26 mouse cellular contexts compared by ENCODE assay signal in the genomic region with DNA sequence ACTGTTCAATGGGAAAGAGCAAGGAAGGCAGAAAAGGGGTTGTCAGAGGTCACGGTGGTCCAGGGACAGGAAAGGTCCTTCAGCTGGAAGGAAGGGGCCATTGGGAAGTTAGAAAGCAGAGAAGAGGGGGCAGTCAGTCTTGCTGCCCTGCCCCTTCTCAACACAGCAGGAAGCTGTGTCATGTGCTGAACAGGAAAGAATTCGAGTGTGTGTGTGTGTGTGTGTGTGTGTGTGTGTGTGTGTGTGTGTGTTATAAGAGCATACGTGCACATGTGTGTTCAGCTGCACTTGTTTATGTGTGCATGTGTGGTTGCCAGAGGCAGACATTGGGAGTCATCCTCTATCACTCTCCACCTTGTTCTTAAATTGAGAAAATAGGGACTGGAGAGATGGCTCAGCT. TPM values are rescaled to one million over a fixed set of nuclear protein-coding genes. Genes with fewer than 3 reads are reported as not detected.
DNase-seq lines count a peak whose midpoint lies in the region; ATAC-seq and TF ChIP-seq lines count a peak whose summit lies in the region.
"Had no signal": no experiment of that assay in that cellular context is flagged by ENCODE, and none has a peak within 500 bp of the region (broad histone marks: within the 10 kb centered on the region; RNA-seq: fewer than 3 reads in every experiment).

No protein-coding gene starts in this region.

- no peaks in the 10 kb centered on the region for H3K36me3 ChIP-seq in splenic B cell, adult 2 months (ENCODE audit: control insufficient read depth, insufficient read depth, low read length, poor library complexity, severe bottlenecking)
- H3K36me3 ChIP-seq in midbrain, postnatal 0 days (ENCODE audit: insufficient read depth, low read length), result no peaks in the 10 kb centered on the region
- H3K36me3 ChIP-seq: embryonic facial prominence, embryonic 10.5 days; G1E; hindbrain, embryonic 13.5 days; liver, embryonic 15.5 days; midbrain, embryonic 10.5 days had no signal

- no peak overlapping the region for H3K4me3 ChIP-seq in midbrain, postnatal 0 days (ENCODE audit: low read depth, low read length)
- H3K4me3 ChIP-seq: embryonic facial prominence, embryonic 10.5 days; hindbrain, embryonic 13.5 days; left cerebral cortex, adult 2 months; liver, embryonic 15.5 days; midbrain, embryonic 10.5 days had no signal

- WGBS in midbrain, postnatal 0 days, result 80% methylated on average over 3 of the region's 3 CpGs

- no peak overlapping the region for H3K9ac ChIP-seq in midbrain, postnatal 0 days (replicated peaks; ENCODE audit: low read length, poor library complexity, severe bottlenecking)
- H3K9ac ChIP-seq: forebrain, postnatal 0 days; hindbrain, embryonic 13.5 days; liver, embryonic 15.5 days had no signal

- H3K4me1 ChIP-seq in midbrain, postnatal 0 days (ENCODE audit: insufficient read depth, low read length), result no peaks in the 10 kb centered on the region

- peak; percentile 51 to 70 for DNase-seq in spleen, postnatal 36 days (ENCODE audit: low spot score in 2 of 2)
- DNase-seq in spleen, postnatal 4 days (ENCODE audit: low spot score in 2 of 2), result no peak
- peak; percentile 64 for DNase-seq in CD4-positive helper T cell, adult 2 months (ENCODE audit: low read depth, low spot score)
- peak; percentile 58 for DNase-seq in T-cell, adult 2 months (ENCODE audit: low spot score)
- peak; percentile 51 for DNase-seq in splenic B cell, adult 2 months (ENCODE audit: low read depth, low spot score)
- no peak for DNase-seq in midbrain, postnatal 0 days (ENCODE audit: low spot score)
- no peak for DNase-seq in urinary bladder, postnatal 36 days (ENCODE audit: low spot score in 2 of 2)
- DNase-seq: adrenal gland, postnatal 10 days; cerebellum, postnatal 10 days; forebrain, postnatal 0 days; gastrocnemius, postnatal 14 days; heart, adult 18-20 months; heart, postnatal 36 days; kidney, adult 18-20 months; layer of hippocampus, adult 9-11 months; left cerebral cortex, postnatal 4 days; liver; lung, postnatal 4 days had no signal

- no peaks in the 10 kb centered on the region for H3K27me3 ChIP-seq in splenic B cell, adult 2 months (ENCODE audit: control insufficient read depth, insufficient read depth, low read length, poor library complexity, severe bottlenecking)
- no peaks in the 10 kb centered on the region for H3K27me3 ChIP-seq in midbrain, postnatal 0 days (ENCODE audit: insufficient read depth, low read length)
- H3K27me3 ChIP-seq: hindbrain, embryonic 13.5 days; liver, embryonic 15.5 days had no signal

- ATAC-seq in midbrain, postnatal 0 days (ENCODE audit: low FRiP score), result no peak
- ATAC-seq: forebrain, postnatal 0 days; midbrain, embryonic 16.5 days had no signal

- no peak overlapping the region for H3K4me2 ChIP-seq in midbrain, postnatal 0 days (ENCODE audit: low read depth, low read length, poor library complexity, severe bottlenecking)
- H3K4me2 ChIP-seq: hindbrain, embryonic 13.5 days; liver, embryonic 15.5 days had no signal

- no peaks in the 10 kb centered on the region for H3K9me3 ChIP-seq in midbrain, postnatal 0 days (ENCODE audit: low read length)
- H3K9me3 ChIP-seq: G1E; liver, embryonic 15.5 days had no signal

- no peak for TF ChIP-seq CTCF in midbrain, postnatal 0 days (IDR thresholded peaks at IDR 0.05)

- H3K27ac ChIP-seq in midbrain, postnatal 0 days (ENCODE audit: low read depth, low read length), result no peak overlapping the region
- H3K27ac ChIP-seq: embryonic facial prominence, embryonic 10.5 days; hindbrain, embryonic 13.5 days; kidney, postnatal 0 days; left cerebral cortex, adult 2 months; liver, embryonic 15.5 days; midbrain, embryonic 10.5 days had no signal

RNA-seq across cellular contexts. Expression of gene Gm9887, which starts 48.5 kb away (rescaled TPM):
- not detected in 2 replicates for total RNA-seq in midbrain, postnatal 0 days (2014; rRNA removed)
- polyA plus RNA-seq in midbrain, postnatal 0 days (2015; fragmentation: Nextera tagmentation; extraction: Ambion mirVana), result 0.90 and 1.0 TPM in 2 replicates
- total RNA-seq: heart, postnatal 36 days had no signal

RNA-seq across cellular contexts. Expression of gene Arf6, which starts 48.8 kb away (rescaled TPM):
- total RNA-seq in midbrain, postnatal 0 days (2014; rRNA removed), result 122 TPM in 2 replicates
- 34.9 and 42.0 TPM in 2 replicates for polyA plus RNA-seq in midbrain, postnatal 0 days (2015; fragmentation: Nextera tagmentation; extraction: Ambion mirVana)

Comparison
In these comparisons a context has a peak if more than half of its experiments do, and no peak if none do; other contexts are left out.
1. DNase-seq: peak in spleen, postnatal 36 days (2 of 2), CD4-positive helper T cell, adult 2 months (single experiment), T-cell, adult 2 months (single experiment) and splenic B cell, adult 2 months (single experiment); none in spleen, postnatal 4 days (0 of 2), midbrain, postnatal 0 days (single experiment) and urinary bladder, postnatal 36 days (0 of 2).